Mouse (Mus musculus): Measurements from ENCODE around the gene Elmo2. TPM values are rescaled to one million over a fixed set of nuclear protein-coding genes. Genes with fewer than 3 reads are reported as not detected.

Elmo2 gene
- polyA plus RNA-seq, 1 experiment from 2014 or later = 98.6 TPM

DNA sequence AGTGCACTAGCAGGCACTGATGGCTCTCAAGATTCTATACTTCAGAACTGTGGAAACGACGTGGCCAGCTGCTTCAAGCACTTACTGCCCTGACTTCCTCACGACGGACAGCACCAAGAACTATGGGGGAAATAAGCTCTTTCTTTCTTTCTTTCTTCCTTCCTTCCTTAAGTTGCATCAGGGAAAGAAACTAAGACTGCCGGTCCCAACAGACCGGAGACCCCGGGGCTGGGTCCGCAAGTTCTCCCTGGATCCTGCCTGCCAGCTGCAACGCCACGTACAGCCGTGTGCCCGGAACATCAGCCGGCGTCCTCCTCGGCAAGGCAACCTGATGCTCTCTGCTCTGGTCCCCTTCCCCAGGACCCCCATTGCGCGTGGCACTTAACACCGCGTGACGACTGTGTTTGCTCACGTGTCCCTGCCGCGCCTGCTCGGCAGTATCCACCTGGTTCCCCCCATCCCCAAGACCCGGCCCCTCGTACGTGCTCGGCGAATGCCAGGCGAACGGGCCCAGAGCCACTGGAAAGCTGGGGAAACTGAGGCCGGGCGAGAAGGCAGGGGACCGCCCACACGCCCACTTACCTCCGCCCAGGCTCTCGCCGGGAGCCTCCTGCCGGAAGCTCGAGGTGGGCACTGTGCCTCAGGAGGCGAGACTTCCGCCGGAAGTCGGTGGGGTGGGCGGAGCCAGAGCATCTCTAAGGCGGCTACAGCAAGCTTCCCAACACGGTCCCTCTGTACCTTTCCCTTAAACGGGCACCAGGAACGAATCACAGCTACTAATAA is 38.9 kb downstream of the Elmo2 start, which contains the start of gene Slc35c2:
Gene Slc35c2 (minus strand): TSS at position 668 of the 783 bp plus-strand sequence.
- Histone ChIP-seq H3K36me3 (peaks cover 43% of the 10 kb centered on the region), H3K27me3 (no peaks in the 10 kb centered on the region), H3K27ac (peak within 1 kb of the TSS; percentile 66), H3K9ac (replicated peaks) (peak within 1 kb of the TSS; percentile 78), H3K4me1 (replicated peaks) (peaks cover 38% of the 10 kb centered on the region), H3K4me2 (replicated peaks) (peak within 1 kb of the TSS; percentile 98), H3K4me3 (replicated peaks) (peak within 1 kb of the TSS; percentile 77), H3K9me3 (no peaks in the 10 kb centered on the region)
- ATAC-seq = peak; percentile 95
- under 1% methylated on average over 49 of the region's 49 CpGs for WGBS

DNA sequence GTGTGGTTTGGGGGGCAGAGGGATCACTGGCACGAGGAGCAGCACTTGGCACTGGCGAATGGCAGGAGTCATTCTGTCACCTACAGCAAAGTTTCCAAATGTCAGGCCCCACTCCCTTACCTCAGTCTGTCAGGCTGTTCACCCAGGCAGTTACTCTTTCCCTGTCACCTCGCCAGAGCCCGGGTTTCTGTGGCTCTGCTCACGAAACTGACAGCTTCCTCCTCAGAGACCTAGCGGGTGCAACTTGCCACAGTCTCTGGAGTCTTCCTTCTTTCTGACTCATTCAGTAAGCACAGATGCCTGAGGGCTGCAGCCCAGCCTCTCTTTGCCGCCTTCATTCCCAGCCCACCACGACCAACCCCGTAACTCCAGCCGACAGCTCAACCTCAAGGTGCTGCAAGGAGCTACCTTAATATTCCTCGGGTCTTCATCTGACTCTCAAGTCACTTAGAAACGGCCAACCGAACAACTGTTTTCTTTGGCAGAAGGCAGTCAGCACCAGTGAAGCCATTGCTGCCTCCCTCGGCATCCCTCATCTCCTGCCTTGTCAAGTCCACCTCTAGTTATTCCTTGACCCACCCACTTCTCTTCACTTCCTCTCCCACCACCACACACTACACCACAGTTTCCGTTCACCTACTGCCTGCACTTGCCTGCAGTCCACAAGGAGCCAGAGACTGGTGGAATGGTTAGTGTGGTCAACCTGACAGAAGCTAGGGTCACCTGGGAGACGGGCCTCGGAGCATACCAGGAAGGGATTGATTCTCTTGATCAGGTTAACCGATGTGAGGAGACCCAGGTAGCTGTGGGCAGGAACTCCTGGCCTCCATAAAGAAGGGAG is 39.7 kb downstream of the Elmo2 start:
- Histone ChIP-seq H3K4me1 (replicated peaks) (peaks cover 44% of the 10 kb centered on the region), H3K27ac (no peak overlapping the region)
- WGBS = 75% methylated on average over 18 of the region's 18 CpGs

DNA sequence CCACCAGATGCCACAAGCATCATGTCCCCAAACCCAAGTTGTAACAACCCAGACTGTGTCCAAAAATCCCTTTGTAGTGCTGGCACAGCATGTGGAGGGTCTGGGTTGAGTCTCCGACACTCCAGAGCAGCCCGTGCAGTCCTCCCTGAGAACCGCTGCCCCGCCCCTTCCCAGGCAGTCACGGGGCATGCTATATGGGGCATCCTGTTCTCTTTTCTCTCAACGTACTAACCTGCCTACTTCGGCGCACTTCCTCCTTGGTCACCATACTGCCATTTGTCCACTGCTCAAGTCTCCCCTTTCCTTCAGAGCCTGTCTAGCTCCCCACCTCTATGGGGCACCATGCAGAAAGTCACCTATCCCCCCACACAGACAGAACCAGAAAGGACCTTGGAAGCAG is 40.7 kb downstream of the Elmo2 start:
- no peaks in the 10 kb centered on the region for H3K9me3 ChIP-seq
- no peaks in the 10 kb centered on the region for H3K27me3 ChIP-seq
- no peak overlapping the region for H3K27ac ChIP-seq
- ATAC-seq = no peak
- H3K36me3 ChIP-seq = peaks cover 36% of the 10 kb centered on the region
- H3K4me2 ChIP-seq (replicated peaks) = no peak overlapping the region
- peaks cover 50% of the 10 kb centered on the region for H3K4me1 ChIP-seq (replicated peaks)
- no peak overlapping the region for H3K9ac ChIP-seq (replicated peaks)
- H3K4me3 ChIP-seq (replicated peaks) = no peak overlapping the region
- WGBS = 92% methylated on average over 8 of the region's 8 CpGs

More for the DNA sequence above, 39.7 kb downstream of the Elmo2 start:
- Histone ChIP-seq H3K4me3 (replicated peaks) (peak overlapping the region; percentile 77), H3K36me3 (peaks cover 39% of the 10 kb centered on the region), H3K9me3 (no peaks in the 10 kb centered on the region), H3K4me2 (replicated peaks) (peak overlapping the region; percentile 98), H3K27me3 (no peaks in the 10 kb centered on the region), H3K9ac (replicated peaks) (peak overlapping the region; percentile 78)
- ATAC-seq = no peak

DNA sequence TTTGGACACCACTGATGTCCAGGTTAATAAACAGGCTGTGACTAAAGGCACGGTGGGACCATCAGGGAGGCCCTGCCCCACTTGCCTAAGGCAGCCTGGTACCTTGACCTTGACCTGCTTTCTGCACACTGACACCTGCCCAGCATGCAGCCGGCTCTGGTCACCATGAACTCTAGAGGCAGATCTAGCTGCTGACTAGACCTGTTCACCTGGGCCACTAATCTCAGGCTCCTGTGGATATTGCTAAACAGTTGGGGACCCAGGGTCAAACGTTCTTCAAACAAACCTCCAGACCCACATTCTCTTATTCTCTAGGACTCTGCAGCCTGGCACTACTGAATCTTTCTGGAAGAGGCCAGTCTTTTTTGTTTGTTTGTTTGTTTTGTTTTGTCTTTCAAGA is 41.2 kb downstream of the Elmo2 start:
- Histone ChIP-seq H3K4me3 (replicated peaks) (no peak overlapping the region), H3K36me3 (peaks cover 33% of the 10 kb centered on the region), H3K27ac (no peak overlapping the region), H3K4me2 (replicated peaks) (no peak overlapping the region), H3K9me3 (no peaks in the 10 kb centered on the region), H3K27me3 (no peaks in the 10 kb centered on the region), H3K9ac (replicated peaks) (0 out of 2 replicates have a peak overlapping the region, but pooled peaks have one; percentile 7), H3K4me1 (replicated peaks) (peaks cover 55% of the 10 kb centered on the region)
- 79% methylated on average over 3 of the region's 3 CpGs for WGBS
- ATAC-seq = no peak

DNA sequence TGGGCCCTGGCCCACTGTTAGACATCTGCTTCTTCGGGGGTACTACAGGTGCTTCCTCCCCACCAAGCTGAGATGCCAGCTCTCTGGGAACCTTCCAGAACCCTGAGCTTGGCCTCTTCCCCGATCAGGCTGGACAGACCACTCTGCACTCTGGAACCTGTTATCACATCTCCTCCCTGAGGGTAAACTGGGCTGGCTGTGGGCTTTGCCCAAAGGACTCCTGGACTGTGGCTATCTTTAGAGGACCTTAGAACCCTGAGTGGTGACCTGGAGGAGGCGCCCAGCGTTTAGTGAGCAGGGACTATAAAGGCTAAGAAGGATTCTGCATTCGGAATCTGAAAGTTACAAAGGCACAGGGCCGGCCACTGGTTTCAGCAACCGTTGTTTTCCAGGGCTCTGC is 41.9 kb downstream of the Elmo2 start:
- Histone ChIP-seq H3K27ac (no peak overlapping the region), H3K4me3 (replicated peaks) (no peak overlapping the region), H3K36me3 (peaks cover 27% of the 10 kb centered on the region), H3K4me2 (replicated peaks) (no peak overlapping the region), H3K4me1 (replicated peaks) (peaks cover 56% of the 10 kb centered on the region), H3K9ac (replicated peaks) (no peak overlapping the region), H3K9me3 (no peaks in the 10 kb centered on the region), H3K27me3 (no peaks in the 10 kb centered on the region)
- WGBS = 95% methylated on average over 7 of the region's 7 CpGs
- ATAC-seq = no peak

DNA sequence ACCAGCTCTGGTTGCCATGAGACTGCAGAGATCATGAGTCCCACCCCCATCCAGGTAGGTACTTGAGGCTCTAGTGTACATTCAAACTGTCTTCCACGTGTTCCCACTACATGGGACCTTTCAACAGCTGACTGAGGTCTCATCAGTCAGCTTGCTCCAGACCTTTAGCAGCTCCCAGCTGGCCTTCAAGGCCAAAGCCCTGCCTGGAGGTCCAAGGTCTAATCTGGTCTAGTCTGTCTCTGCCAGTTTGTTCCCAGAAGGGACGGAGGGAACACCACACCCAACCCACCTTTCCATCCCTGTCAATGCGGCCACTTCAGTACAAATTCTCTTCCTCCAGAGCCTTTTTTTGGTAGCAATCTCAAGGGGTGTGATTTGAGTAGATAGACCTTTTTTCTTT is 42.6 kb downstream of the Elmo2 start:
- H3K4me2 ChIP-seq (replicated peaks) = no peak overlapping the region
- no peak overlapping the region for H3K9ac ChIP-seq (replicated peaks)
- no peak overlapping the region for H3K4me3 ChIP-seq (replicated peaks)
- ATAC-seq = no peak
- H3K27me3 ChIP-seq = no peaks in the 10 kb centered on the region
- 92% methylated on average over 3 of the region's 3 CpGs for WGBS
- H3K4me1 ChIP-seq (replicated peaks) = peaks cover 57% of the 10 kb centered on the region
- no peaks in the 10 kb centered on the region for H3K9me3 ChIP-seq
- H3K27ac ChIP-seq = no peak overlapping the region
- peaks cover 25% of the 10 kb centered on the region for H3K36me3 ChIP-seq

DNA sequence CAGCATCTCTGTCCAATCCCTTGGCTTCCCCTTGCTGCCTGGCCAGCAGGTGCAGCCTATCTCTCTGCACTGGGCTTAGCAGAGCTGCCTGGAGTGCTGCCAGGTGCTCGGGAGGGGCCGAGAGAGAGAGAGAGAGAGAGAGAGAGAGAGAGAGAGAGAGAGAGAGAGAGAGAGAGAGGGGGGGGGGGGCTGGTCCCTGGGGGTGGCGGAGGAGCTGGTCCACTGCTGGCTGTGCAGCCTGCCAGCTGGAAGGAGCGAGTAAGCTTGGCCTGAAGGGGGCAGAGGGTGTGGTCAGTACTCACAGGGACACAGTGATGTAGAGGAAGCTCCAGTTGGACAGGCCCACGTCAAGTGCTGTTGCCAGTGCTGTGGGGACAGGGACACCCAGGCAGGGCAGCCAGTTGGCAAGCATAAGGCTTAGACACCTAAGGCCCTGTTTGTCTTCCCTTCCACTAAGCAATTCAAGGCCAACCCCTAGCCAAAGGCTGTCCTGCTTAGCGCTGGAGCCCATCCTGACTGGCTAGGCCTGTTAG is 44.4 kb downstream of the Elmo2 start:
- Histone ChIP-seq H3K36me3 (peaks cover 37% of the 10 kb centered on the region), H3K27me3 (0 out of 2 replicates have a peak, but pooled peaks cover 6% of the 10 kb centered on the region), H3K4me1 (replicated peaks) (peaks cover 47% of the 10 kb centered on the region), H3K27ac (peak overlapping the region; percentile 53; the same call in 1 of the 2 replicates), H3K9me3 (no peaks in the 10 kb centered on the region), H3K4me2 (replicated peaks) (no peak overlapping the region), H3K9ac (replicated peaks) (0 out of 2 replicates have a peak overlapping the region, but pooled peaks have one; percentile 10), H3K4me3 (replicated peaks) (no peak overlapping the region)
- 56% methylated on average over 6 of the region's 6 CpGs for WGBS
- ATAC-seq = no peak

DNA sequence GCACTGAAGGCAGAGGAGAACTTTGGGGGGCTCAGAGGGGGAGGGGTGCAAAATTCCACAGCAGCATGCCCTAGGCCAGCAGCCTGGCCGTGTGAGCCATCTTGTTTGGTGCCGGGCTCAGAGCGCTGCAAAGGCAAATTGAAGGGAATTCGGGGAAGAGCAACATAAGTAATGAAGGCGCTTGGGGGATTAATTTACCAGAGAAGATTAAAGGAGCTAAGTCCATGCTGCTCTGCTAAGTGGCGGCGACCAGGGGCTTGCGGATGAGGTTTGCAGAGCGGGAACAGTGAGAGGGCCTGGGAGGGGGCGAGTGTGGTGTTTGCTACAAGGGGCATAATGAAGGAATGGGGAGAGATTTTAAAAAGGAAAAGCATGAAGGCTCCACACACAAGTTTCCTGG is 46.9 kb downstream of the Elmo2 start:
- 0 out of 2 replicates have a peak overlapping the region, but pooled peaks have one; percentile 17 for H3K9ac ChIP-seq (replicated peaks)
- H3K36me3 ChIP-seq = peaks cover 42% of the 10 kb centered on the region

DNA sequence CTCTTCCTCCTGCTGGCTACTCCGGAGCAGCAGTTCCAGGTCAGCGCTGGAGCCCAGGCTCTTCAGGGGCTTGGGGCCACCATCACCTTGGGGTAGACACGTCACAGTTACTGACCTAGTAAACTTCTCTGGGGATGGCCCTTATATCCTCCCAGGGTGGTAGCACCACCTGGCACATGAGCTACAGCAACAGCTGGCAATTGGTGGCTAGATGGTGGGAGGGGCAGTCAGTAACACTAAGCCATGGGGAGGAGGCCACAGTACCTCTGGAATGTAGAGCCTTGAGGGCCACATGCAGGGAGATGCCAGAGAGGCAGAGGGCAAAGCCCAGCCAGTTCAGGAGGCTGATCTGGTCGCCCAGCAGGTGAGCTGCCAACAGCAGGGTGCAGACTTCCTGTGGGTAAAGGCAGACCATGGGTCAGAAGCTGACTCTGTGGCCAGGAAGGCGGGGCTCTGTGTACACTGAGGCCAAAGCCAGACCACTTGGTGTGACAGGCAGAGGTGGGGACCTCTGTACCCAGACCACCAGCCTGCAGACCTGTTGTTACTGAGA is 49.0 kb downstream of the Elmo2 start:
- ATAC-seq = no peak
- Histone ChIP-seq H3K36me3 (peaks cover 29% of the 10 kb centered on the region), H3K27me3 (peaks cover 6% of the 10 kb centered on the region; the same call in 1 of the 2 replicates), H3K9ac (replicated peaks) (no peak overlapping the region), H3K4me2 (replicated peaks) (no peak overlapping the region), H3K4me3 (replicated peaks) (no peak overlapping the region), H3K9me3 (no peaks in the 10 kb centered on the region), H3K4me1 (replicated peaks) (peaks cover 69% of the 10 kb centered on the region), H3K27ac (no peak overlapping the region)
- 79% methylated on average over 5 of the region's 5 CpGs for WGBS

More for the DNA sequence above, 46.9 kb downstream of the Elmo2 start:
- no peak overlapping the region for H3K4me3 ChIP-seq (replicated peaks)
- ATAC-seq = no peak
- H3K4me2 ChIP-seq (replicated peaks) = no peak overlapping the region
- peak overlapping the region; percentile 74 for H3K27ac ChIP-seq
- 14% methylated on average over 10 of the region's 10 CpGs for WGBS
- H3K9me3 ChIP-seq = no peaks in the 10 kb centered on the region
- H3K4me1 ChIP-seq (replicated peaks) = peaks cover 59% of the 10 kb centered on the region
- 0 out of 2 replicates have a peak, but pooled peaks cover 6% of the 10 kb centered on the region for H3K27me3 ChIP-seq

DNA sequence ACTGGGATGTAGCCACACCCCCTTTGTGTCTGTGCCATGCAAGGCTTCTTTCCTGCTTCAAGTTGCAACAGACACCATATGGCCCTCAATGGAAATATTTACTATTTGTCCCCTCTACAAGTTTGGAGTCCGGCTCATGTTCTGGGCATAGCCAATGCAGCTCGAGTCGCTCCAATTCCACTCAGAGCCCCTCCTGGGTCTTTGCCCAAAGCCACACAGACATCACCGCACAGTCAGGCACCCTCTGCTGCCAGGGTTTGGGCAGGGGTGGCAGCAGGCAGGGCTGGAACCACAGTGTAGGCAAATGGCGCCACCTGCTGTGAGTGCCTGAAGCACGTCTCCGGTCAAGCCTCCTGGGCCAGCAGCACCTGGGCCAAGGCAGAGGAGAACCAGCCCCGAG is 50.5 kb downstream of the Elmo2 start:
- Histone ChIP-seq H3K9me3 (no peaks in the 10 kb centered on the region), H3K4me3 (replicated peaks) (no peak overlapping the region), H3K4me2 (replicated peaks) (no peak overlapping the region), H3K9ac (replicated peaks) (no peak overlapping the region), H3K36me3 (peaks cover 22% of the 10 kb centered on the region), H3K4me1 (replicated peaks) (peaks cover 74% of the 10 kb centered on the region), H3K27me3 (peaks cover 6% of the 10 kb centered on the region; the same call in 1 of the 2 replicates), H3K27ac (peak overlapping the region; percentile 78)
- ATAC-seq = peak; percentile 44
- 17% methylated on average over 8 of the region's 8 CpGs for WGBS

DNA sequence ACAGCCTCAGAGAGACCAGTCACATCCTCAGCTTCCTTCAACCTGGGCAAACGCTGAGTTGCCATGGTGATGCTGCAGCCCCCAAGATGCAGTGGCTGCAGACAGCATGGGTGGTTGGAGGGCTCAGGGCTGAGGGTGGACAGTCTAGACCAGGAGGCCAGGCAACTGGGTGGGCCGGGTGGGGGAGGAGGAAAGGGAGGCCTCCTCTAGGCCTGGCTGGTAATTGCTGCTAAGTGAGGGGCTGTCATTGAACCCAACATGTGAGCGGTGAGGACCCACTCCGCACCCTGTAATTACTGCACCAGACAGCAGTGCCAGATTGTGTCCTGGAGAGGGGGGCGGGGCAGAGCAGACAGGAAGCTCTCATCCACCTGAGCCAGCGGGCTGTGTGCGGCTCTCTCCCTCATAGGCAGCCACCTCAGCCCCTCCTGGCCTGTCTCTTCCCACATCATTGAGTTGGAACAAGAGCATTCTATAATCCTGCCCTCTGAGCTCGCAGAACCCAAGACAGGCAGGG is 51.1 kb downstream of the Elmo2 start:
- Histone ChIP-seq H3K4me1 (replicated peaks) (peaks cover 75% of the 10 kb centered on the region), H3K36me3 (peaks cover 17% of the 10 kb centered on the region), H3K4me2 (replicated peaks) (no peak overlapping the region), H3K27ac (peak overlapping the region; percentile 78), H3K4me3 (replicated peaks) (no peak overlapping the region), H3K9ac (replicated peaks) (peak overlapping the region; percentile 45; the same call in 1 of the 2 replicates), H3K9me3 (no peaks in the 10 kb centered on the region), H3K27me3 (peaks cover 6% of the 10 kb centered on the region; the same call in 1 of the 2 replicates)
- 29% methylated on average over 8 of the region's 8 CpGs for WGBS
- ATAC-seq = peak; percentile 77

All from midbrain, embryonic 13.5 days (tissue).